Comparison of ENCODE assay signal across 15 mouse cellular contexts in the genomic region with DNA sequence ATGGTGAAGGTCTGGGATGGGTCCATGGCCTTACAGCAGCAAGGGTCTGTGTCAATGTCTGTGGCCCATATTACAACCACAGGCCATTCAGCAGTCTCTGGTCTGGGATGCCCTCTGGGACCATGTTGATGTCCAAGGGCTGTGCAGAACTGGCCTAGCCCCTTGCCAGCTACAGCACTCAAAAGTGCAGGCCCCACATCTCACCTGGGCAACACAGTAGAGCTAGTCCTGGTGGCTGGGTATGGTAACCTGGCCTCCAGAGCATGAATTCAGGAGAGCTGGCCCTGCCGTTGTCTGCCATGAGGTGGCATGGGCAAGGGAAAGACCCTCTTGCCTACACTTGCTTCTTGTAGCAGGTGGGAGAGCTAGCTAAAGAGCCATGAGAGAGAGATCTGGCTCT.
"Had no signal": no experiment of that assay in that cellular context is flagged by ENCODE, and none has a peak within 500 bp of the region (broad histone marks: within the 10 kb centered on the region; RNA-seq: fewer than 3 reads in every experiment).

No protein-coding gene starts in this region.

- H3K36me3 ChIP-seq: stomach, embryonic 15.5 days had no signal

- H3K27me3 ChIP-seq: neural tube, embryonic 13.5 days; neural tube, embryonic 15.5 days; stomach, embryonic 15.5 days had no signal

- H3K9ac ChIP-seq: neural tube, embryonic 13.5 days; neural tube, embryonic 15.5 days; stomach, embryonic 15.5 days had no signal

- H3K4me1 ChIP-seq: neural tube, embryonic 13.5 days; neural tube, embryonic 15.5 days; stomach, embryonic 15.5 days had no signal

- DNase-seq: retina, postnatal 1 day; right cerebral cortex, adult 18-20 months; right cerebral cortex, postnatal 14 days; right cerebral cortex, postnatal 25 days; right cerebral cortex, postnatal 4 days; spleen, adult 18-20 months; thymus, adult 18-20 months; thymus, adult 2 months; thymus, postnatal 14 days; thymus, postnatal 25 days; thymus, postnatal 36 days; thymus, postnatal 4 days had no signal

- H3K27ac ChIP-seq: neural tube, embryonic 13.5 days; neural tube, embryonic 15.5 days; stomach, embryonic 15.5 days had no signal

- H3K4me2 ChIP-seq: neural tube, embryonic 13.5 days; neural tube, embryonic 15.5 days; stomach, embryonic 15.5 days had no signal

- H3K9me3 ChIP-seq: neural tube, embryonic 13.5 days; neural tube, embryonic 15.5 days; stomach, embryonic 15.5 days had no signal

- H3K4me3 ChIP-seq: neural tube, embryonic 13.5 days; neural tube, embryonic 15.5 days; stomach, embryonic 15.5 days had no signal
